Mouse (Mus musculus) kidney, postnatal 10 days (tissue): Measurements from ENCODE around the gene Tnni2.
"Not testable (repeated sequence)": the region's sequence is repeated elsewhere in the genome, so short reads cannot be mapped to it uniquely, and the experiment has no call there.

Experiments
- DNase-seq: peaks from one replicate; pipeline ENCODE4 v3.0.0; 2021; ENCODE audit warnings: mixed read lengths

Tnni2 gene

DNA sequence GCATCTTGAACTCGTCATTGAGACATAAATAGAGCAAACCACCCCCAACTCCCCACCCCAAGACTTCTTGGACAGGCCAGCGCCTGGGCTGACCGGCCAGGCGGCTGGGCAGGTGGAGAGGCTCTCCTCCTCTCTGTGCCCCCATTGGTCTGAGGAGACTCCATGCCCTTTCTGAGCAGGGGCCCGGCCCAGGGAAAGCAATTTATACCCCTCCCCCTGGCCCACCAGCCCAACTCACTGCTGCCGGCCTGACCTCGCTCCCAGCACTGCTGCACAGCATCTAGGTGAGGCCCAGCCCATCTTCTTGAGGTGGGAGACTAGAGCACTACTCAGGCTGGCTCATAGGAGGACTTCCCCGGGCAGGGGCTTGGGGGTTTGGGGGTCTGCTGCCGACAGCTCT, at the start of gene Tnni2:
Gene Tnni2, plus strand, starts transcription at position 224 of the 400 bp plus-strand sequence.
- DNase-seq: no peak

GRCm38 (mm10) chr7:142393191-142393590, 48.4 kb upstream of the Tnni2 start:
- DNase-seq: peak; percentile 69

- DNase-seq: no peak
Measured at GRCm38 (mm10) chr7:142394261-142395190, 47.1 kb upstream of the Tnni2 start.

GRCm38 (mm10) chr7:142395472-142395871, 46.1 kb upstream of the Tnni2 start:
- DNase-seq: no peak

DNA sequence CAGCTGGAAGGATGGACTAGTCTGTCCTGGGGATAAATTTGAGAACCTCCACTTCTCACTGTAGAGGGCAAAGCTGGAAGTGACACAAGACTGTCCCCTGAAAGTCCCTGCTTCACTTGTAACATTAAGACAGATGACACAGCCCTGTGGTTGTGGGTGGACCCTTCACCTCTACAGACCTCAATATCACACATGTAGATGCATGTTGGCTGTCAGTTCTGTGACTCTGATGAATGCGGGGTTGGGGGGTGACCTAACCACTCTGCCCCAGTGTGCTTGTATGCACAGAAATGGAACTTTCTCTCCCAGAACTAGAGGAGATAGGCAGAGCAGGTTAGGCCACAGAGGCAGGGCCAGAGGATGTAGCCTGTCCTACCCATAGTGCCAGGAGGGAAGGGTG, 45.0 kb upstream of the Tnni2 start:
- DNase-seq: no peak

- peak; percentile 65 for DNase-seq
Measured at GRCm38 (mm10) chr7:142398052-142398451, 43.6 kb upstream of the Tnni2 start.

DNA sequence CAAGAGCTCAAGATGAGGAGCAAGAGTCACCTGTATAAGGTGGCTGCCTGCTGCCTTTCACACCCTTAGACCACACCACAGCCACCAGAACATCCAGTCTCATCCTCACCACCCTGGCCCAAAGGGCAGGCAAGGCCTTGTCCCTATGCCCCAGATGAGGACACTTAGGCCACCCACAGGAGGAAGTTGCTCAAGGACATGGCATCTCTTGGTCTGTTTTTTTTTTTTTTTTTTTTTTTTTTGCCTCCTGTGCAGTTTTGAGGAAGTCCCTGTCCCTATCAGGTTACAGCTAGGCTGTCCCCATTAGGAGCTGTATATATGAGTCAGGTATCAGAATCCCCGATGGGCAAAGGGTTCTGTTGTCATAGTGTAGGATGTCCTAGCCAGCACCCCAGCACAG, 42.4 kb upstream of the Tnni2 start:
- DNase-seq: no peak

GRCm38 (mm10) chr7:142400112-142400749, 41.4 kb upstream of the Tnni2 start:
- no peak for DNase-seq

- peak; percentile 76 for DNase-seq
Measured at GRCm38 (mm10) chr7:142400750-142401142, 40.9 kb upstream of the Tnni2 start.

DNA sequence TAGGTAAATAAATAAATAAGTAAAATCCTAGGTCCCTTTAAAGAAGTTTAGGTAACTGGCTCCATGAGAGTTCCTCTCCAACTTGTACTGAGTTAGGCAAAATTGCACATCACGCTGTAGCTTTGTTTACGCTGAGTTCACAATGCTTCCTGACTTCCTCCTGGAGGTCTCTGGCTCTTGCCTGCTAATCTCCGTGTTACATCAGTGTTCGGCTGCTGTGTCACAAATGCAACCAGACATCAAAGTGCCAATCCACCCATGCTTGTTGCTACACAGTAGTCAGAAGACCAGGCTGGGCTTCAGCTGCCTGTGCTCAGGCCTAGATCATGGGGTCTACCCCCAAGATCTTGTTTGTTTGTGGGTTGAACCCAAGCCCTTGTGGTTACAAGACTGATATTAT, 38.0 kb upstream of the Tnni2 start:
- DNase-seq: no peak

DNA sequence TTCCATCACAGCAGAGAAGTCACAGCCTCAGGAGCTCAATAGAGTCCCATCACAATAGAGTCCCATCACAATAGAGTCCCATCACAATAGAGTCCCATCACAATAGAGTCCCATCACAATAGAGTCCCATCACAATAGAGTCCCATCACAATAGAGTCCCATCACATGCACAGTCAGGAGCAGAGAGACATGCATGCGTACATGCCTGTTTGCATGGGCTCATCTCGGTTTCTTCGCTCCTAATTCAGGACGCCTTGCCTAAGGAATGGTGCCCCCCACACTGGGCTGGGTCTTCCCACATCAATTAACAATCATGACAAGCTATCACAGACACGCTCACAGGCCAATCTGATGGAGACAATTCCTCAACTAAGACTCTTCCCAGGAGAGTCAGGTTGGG, 36.5 kb upstream of the Tnni2 start:
- not testable (repeated sequence) for DNase-seq

- no peak for DNase-seq
Measured at GRCm38 (mm10) chr7:142407935-142408334, 33.7 kb upstream of the Tnni2 start.

GRCm38 (mm10) chr7:142408686-142409085, 32.9 kb upstream of the Tnni2 start:
- DNase-seq: no peak

- DNase-seq: no peak
Measured at GRCm38 (mm10) chr7:142409603-142410002, 32.0 kb upstream of the Tnni2 start.

DNA sequence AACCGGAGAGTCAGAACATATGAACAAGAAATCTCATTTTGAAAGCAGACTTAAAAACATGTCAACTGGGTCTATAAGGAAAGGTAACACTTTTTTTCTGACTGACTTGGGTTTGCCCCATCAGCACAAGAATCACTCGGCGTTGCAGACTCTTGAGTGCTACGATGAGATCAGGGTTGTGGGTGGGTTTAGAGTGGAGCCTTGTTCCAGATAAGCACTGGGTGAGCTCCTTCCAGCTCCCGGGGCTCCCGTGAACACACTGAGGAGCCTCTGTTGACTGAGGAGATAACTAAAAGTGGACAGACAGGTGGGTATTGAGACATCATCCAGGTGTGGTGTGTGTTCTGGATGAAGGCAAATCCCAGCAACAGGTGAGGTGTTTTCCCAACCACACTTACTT, 28.3 kb upstream of the Tnni2 start:
- DNase-seq: no peak

DNA sequence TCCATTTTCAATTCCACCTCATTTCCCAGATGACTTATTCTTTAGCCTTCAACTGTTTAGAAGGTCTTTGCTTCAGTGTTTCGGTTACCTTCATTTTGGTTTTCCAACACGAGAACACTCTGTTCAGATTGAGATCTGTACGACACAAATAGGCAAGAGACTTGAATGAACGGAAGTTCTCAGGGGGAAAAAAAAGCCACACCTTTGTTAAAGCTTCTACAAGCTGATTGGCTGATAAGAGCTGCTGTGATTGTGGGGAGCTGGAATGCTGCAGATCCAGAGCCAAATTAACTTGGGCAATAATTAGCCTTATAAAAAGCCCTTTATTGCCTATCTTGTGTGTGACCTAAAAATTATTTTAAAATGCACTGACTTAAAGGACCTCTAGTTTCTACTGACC, 26.3 kb upstream of the Tnni2 start:
- no peak for DNase-seq

DNA sequence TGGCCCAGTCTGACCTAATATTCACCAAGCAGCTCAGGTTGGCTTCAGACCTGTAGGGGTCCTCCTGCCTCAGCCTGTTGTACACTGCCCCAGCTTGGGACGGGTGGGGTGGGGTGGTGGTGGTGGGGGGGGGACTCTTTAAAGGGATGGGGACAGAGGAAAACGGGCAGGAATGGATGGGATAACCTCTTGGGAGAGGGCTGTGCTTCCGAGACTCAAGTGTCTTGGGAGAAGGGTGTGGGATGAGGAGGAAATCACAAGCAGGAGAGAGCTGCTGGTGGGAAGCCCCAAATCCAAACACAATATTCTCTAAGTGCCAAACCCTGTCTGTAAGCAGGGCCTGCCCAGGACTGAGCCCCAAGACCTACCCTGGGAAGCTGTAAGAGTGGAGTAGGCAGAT, 25.4 kb upstream of the Tnni2 start:
- no peak for DNase-seq

DNA sequence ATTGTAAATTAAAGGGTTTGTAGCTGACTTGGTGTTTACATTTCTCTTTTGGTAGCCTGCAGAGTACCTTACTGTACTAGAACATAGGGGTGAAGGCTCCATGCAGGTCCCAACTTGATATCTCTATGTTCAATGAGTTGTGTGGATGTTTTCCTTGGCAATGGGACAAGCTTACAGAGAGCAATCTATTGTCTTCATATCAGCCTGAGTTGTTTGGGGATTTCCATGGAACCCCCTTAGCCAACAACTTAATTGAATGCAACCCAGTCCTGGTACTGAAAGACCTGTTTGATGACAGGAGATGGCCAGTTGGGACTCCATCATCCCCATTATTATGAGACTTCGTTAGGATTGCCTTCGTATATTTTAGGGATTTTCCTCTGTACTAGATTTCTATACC, 23.6 kb upstream of the Tnni2 start:
- no peak for DNase-seq

- no peak for DNase-seq
Measured at GRCm38 (mm10) chr7:142418679-142419078, 22.9 kb upstream of the Tnni2 start.

- no peak for DNase-seq
Measured at GRCm38 (mm10) chr7:142419887-142420286, 21.7 kb upstream of the Tnni2 start.

GRCm38 (mm10) chr7:142421826-142422225, 19.8 kb upstream of the Tnni2 start:
- no peak for DNase-seq

DNA sequence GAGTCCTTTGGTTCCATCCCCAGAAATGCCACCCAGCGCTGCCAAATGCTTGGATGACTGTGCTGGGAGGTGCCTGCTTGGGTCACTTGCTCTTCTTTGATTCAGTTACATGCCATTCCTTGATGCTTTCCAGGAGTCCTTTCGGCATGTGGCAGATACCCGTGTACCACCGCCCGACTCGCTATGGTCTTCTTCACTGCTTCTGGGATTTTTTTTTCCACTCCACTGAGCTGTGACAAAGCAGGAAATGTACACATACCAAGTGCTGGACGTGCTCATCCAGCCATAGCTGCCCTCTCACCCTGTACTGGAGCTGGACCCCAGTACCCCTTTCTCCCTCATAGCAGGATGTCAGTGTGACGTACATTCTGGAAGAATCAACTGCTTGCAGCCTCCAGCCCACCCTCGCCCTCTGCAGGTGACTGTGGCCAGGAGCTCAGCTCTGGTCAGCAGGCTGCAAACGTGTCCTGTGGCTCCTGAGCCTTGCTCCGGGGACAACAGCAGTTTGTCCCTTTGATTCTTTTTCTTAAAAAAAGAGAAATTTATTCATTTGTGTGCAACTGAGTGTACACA, 15.9 kb upstream of the Tnni2 start:
- DNase-seq: peak; percentile 74

DNA sequence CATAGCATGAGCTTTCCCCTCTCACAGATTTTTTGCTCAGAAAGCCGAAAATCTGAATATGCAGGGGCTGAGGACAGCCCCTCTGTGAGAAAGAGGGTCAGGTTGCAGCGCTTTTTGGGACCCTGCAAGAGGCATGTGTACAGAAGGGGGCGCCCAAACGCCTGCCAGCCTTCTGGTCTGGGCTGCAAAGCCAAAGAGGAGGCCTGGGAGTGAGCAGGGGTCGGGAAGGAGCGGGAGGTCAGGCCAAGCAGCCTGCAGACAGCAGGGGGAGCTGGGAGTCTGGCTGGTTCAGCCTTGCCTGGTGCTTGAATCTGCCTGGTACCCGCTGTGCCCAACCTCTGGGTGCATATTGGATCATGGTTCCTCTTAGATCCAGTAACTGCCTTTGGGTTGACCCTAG, 13.4 kb upstream of the Tnni2 start:
- peak; percentile 64 for DNase-seq

DNA sequence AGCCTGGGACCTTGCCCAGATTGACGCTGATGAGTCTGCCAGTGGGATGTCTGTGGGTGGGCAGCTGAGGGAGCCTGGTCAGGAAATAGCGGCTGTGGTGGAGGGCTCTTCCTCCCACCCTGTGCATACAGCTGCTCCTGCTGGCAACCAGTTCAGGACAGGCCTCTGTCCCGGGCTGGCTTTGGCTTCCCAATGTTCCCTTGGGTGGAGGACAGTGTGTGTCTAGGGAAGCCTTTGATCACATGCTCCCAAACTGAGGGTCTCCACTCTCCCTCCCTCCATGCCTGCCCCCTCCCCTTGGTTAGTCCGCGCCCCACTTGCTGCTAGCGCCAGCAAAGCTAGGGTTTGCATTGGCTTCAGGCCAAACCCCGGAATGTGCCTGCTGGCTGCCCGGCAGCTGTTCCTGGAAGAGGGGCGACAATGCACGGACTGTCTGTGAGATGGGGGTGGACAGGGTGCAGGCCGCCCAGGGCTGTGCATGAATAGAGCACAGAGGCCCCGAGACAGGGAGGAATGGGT, 11.4 kb upstream of the Tnni2 start:
- DNase-seq: peak; percentile 70
